Mouse (Mus musculus) forebrain, embryonic 14.5 days (tissue): ENCODE results near the gene Gm15155. TPM values are rescaled to one million over a fixed set of nuclear protein-coding genes. Genes with fewer than 3 reads are reported as not detected.
"Not testable (repeated sequence)": the region's sequence is repeated elsewhere in the genome, so short reads cannot be mapped to it uniquely, and the experiment has no call there.

Source experiments
- ATAC-seq: fragments of 200-750 bp; cut with Nextera tagmentation; 2 replicates; pipeline ENCODE4 v1.8.0; 2017; ENCODE audit warnings: mild to moderate bottlenecking, moderate library complexity
- DNase-seq: peaks from one replicate; pipeline ENCODE4 v3.0.0-alpha.2; 2015; ENCODE audit warnings: low spot score
- H3K27ac ChIP-seq: fragments of 300-500 bp; sonication (generic); 2 replicates; pipeline ENCODE4 v1.5.1; 2014; ENCODE audit warnings: low read depth, mild to moderate bottlenecking, control low read depth, low read length, moderate library complexity
- H3K27me3 ChIP-seq: fragments of 300-500 bp; sonication (generic); replicated peaks from 2 replicates; pipeline ENCODE4 v1.6.1; 2014; ENCODE audit warnings: low read length, control low read depth, mixed read lengths; ENCODE audit not compliant: control insufficient read depth, insufficient read depth
- H3K36me3 ChIP-seq: fragments of 300-500 bp; sonication (generic); 2 replicates; pipeline ENCODE4 v1.6.1; 2014; ENCODE audit warnings: low read length, control low read depth; ENCODE audit not compliant: control insufficient read depth, insufficient read depth
- H3K4me1 ChIP-seq: fragments of 300-500 bp; sonication (generic); 2 replicates; pipeline ENCODE4 v1.6.1; 2014; ENCODE audit warnings: antibody characterized with exemption, low read length, control low read depth; ENCODE audit not compliant: control insufficient read depth, insufficient read depth
- H3K4me2 ChIP-seq: fragments of 300-500 bp; sonication (generic); 2 replicates; pipeline ENCODE4 v1.6.1; 2014; ENCODE audit warnings: mild to moderate bottlenecking, control low read depth, low read length
- H3K4me3 ChIP-seq: fragments of 300-500 bp; sonication (generic); 2 replicates; pipeline ENCODE4 v1.5.1; 2014; ENCODE audit warnings: low read depth, low read length, control low read depth
- H3K9ac ChIP-seq: fragments of 300-500 bp; sonication (generic); 2 replicates; pipeline ENCODE4 v1.6.1; 2014; ENCODE audit warnings: mild to moderate bottlenecking, low read length, control low read depth, moderate library complexity
- H3K9me3 ChIP-seq: fragments of 300-500 bp; sonication (generic); replicated peaks from 2 replicates; pipeline ENCODE4 v1.6.1; 2016; ENCODE audit warnings: low read length, control low read depth, mixed read lengths; ENCODE audit not compliant: control insufficient read depth
- WGBS: fragments of 180-500 bp; shearing (Covaris S2); extraction: QIAGEN DNeasy Blood & Tissue Kit; methylation state at CpG from one replicate; pipeline ENCODE4 v1.1.7; 2014; 5-methylcytosine and 5-hydroxymethylcytosine counted together
- polyA plus RNA-seq: library from polyadenylated mRNA; unstranded; fragments of >200 nt; fragmentation: Nextera tagmentation; extraction: Ambion mirVana; gene quantifications from 2 replicates; pipeline ENCODE4 v1.2.1, GENCODE M21; 2014

Gm15155 gene
- polyA plus RNA-seq, 1 experiment from 2014 or later: not detected

DNA sequence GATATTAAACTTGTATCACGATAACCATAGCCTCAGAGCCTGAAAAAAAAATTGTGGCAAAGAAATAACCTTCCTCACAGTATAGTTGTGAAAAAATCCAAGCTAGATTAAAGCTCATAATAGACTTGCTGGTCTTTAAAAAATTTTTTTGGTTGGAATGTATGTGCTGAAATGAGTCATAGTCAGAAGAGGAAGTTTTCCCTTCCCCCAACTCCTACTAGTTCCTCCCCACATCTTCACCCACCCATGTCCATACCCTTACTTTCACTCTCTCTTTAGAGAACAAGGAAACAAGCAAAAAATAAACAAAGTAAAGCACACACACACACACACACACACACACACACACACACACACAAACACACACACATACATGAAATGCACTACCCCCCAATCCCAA, 103.8 kb downstream of the Gm15155 start:
- no peaks in the 10 kb centered on the region for H3K27me3 ChIP-seq
- H3K9ac ChIP-seq: no peak overlapping the region
- H3K36me3 ChIP-seq: no peaks in the 10 kb centered on the region
- DNase-seq: no peak
- no peaks in the 10 kb centered on the region for H3K9me3 ChIP-seq
- H3K4me2 ChIP-seq: no peak overlapping the region
- no peak overlapping the region for H3K27ac ChIP-seq
- WGBS: 67% methylated on average over 1 of the region's 1 CpGs
- no peak for ATAC-seq
- no peak overlapping the region for H3K4me3 ChIP-seq
- no peaks in the 10 kb centered on the region for H3K4me1 ChIP-seq

DNA sequence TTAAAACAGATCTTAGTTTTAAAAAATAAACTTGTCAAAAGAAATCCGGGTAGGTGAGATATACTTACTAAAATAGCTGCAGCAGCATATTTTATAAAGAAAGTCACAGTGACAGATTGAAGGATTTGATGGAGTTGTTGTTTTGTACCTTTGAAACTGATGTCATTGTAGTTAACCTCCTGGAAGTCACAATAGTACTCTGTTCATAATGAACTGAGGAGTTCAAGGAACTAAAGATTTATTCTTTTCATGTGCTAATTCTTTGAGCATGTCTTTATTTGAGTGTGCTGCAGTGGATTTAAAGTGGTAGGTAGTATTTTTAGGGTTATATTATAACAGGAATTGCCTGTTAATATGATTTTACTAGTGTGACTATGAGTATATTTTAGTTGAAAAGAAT, 263.6 kb downstream of the Gm15155 start:
- Histone ChIP-seq H3K27me3 (no peaks in the 10 kb centered on the region), H3K4me2 (no peak overlapping the region), H3K36me3 (no peaks in the 10 kb centered on the region), H3K9ac (no peak overlapping the region), H3K9me3 (no peaks in the 10 kb centered on the region), H3K27ac (no peak overlapping the region), H3K4me3 (no peak overlapping the region), H3K4me1 (no peaks in the 10 kb centered on the region)
- ATAC-seq (no peak), DNase-seq (peak; percentile 8)
- 30% methylated on average over 1 of the region's 1 CpGs for whole genome bisulfite sequencing

DNA sequence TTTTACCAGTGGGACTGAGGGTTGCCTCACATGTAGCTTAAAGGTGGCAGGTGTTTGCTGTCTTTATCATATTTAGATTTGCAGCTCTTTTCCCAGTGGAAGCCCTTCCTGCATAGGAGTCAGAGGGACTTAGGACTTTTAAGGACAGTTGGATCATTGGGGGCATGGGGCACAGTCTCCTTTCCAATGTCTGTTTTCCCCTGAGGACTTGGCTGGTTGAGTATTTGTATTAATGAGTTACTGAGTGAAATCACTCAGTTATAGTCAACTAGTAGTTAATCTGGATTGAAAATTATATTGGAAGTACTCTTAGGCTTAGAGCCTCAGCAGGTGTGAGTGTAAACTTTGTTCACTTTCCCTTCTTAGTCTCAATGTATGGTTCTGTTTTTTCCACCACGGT, 275.5 kb downstream of the Gm15155 start:
- Histone ChIP-seq H3K27me3 (no peaks in the 10 kb centered on the region), H3K4me3 (no peak overlapping the region), H3K36me3 (no peaks in the 10 kb centered on the region), H3K27ac (no peak overlapping the region), H3K9me3 (no peaks in the 10 kb centered on the region), H3K4me2 (no peak overlapping the region), H3K4me1 (no peaks in the 10 kb centered on the region), H3K9ac (no peak overlapping the region)
- ATAC-seq: no peak
- no peak for DNase-seq
- 88% methylated on average over 1 of the region's 1 CpGs for WGBS

DNA sequence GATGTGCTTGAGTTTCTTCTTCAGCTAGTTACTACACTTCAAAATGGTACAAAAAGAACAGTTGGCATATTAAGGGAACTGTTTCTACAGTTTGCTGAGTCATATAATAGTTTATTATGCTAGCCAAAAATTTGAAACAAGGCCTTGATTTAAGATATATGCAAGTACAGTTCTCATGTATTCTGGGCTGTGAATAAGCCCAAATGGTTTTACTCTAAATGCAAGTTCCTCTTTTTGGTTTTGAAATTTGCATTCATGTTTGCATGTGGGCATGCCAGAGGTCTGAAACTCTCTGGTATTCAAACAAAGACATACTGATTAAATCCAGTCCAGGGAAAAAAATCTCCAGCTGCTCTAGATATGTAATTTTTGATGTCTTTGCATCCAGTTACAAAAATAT, 277.2 kb downstream of the Gm15155 start:
- Histone ChIP-seq H3K27me3 (no peaks in the 10 kb centered on the region), H3K9ac (no peak overlapping the region)
- no peak for ATAC-seq

DNA sequence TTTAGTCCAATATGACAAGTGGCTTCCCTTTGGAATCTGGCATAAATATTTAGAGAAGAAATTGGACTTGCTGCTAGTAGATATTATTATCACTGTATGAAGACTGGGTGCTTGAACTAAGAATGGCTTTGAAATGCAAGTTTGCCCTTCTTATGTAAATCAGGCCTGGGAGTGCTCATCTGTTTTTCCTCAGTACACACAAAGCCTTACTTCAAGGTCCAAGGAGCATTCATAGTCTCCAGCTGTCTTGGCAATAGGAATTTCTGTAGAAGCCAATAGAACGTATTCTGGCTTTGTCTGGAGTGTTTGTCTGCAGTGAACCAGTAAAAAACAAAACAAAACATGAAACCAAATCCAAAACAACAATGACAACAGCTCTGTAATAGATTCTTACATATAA, 278.6 kb downstream of the Gm15155 start:
- no peaks in the 10 kb centered on the region for H3K9me3 ChIP-seq
- no peak for ATAC-seq
- H3K27ac ChIP-seq: no peak overlapping the region
- no peak overlapping the region for H3K9ac ChIP-seq
- no peaks in the 10 kb centered on the region for H3K27me3 ChIP-seq
- H3K4me1 ChIP-seq: no peaks in the 10 kb centered on the region
- H3K4me2 ChIP-seq: no peak overlapping the region
- 17% methylated on average over 1 of the region's 1 CpGs for WGBS
- H3K4me3 ChIP-seq: no peak overlapping the region
- DNase-seq: peak; percentile 7
- H3K36me3 ChIP-seq: no peaks in the 10 kb centered on the region

More for the DNA sequence above, 277.2 kb downstream of the Gm15155 start:
- H3K27ac ChIP-seq: no peak overlapping the region
- no peak overlapping the region for H3K4me2 ChIP-seq
- H3K36me3 ChIP-seq: no peaks in the 10 kb centered on the region
- no peaks in the 10 kb centered on the region for H3K9me3 ChIP-seq
- DNase-seq: no peak
- no peaks in the 10 kb centered on the region for H3K4me1 ChIP-seq
- H3K4me3 ChIP-seq: no peak overlapping the region

DNA sequence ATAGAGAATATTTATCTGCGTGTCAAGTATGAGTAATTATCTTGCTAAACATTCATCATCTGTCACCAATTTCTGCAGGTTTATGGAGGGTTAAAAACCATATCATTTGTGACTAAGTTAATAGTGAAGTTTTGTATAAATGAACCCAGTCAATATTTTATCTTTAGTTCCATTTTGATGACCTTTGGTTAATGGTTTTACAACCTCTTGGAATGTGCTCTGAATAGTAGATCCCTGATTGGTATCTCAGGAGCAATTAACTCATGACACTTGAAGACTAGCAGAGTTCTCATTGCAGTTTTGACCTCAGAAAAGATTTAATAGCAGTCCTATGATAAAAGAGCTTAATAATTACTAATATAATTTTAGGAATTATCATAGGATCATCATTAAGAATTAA, 385.2 kb downstream of the Gm15155 start:
- H3K4me1 ChIP-seq: no peaks in the 10 kb centered on the region
- no peak overlapping the region for H3K4me2 ChIP-seq
- WGBS: 89% methylated on average over 1 of the region's 1 CpGs
- H3K36me3 ChIP-seq: no peaks in the 10 kb centered on the region
- H3K27ac ChIP-seq: no peak overlapping the region
- no peaks in the 10 kb centered on the region for H3K9me3 ChIP-seq
- H3K9ac ChIP-seq: no peak overlapping the region
- ATAC-seq (no peak), DNase-seq (no peak)
- H3K27me3 ChIP-seq: no peaks in the 10 kb centered on the region
- H3K4me3 ChIP-seq: no peak overlapping the region

DNA sequence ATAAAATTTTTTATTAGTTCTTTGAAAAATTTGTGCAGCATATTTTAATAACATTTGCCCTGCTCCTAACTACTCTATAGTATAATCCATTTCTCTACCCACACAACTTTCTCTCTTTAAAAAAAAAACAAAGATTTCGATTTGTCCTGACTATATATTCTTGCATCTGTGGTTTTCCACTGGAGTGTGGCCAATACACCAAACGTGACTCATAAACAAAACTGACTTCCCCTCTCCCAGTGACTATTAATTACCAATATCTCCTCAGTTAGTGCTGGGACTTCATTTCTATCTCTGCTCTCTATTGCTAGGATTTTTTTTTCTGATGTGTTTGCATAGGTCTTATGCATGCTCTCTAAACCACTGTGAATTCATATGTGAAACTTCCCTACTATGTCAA, 531.2 kb downstream of the Gm15155 start:
- ATAC-seq: no peak
- DNase-seq: no peak
- no peaks in the 10 kb centered on the region for H3K36me3 ChIP-seq
- 68% methylated on average over 2 of the region's 2 CpGs for WGBS
- H3K9ac ChIP-seq: no peak overlapping the region
- no peak overlapping the region for H3K4me2 ChIP-seq
- H3K27ac ChIP-seq: no peak overlapping the region
- H3K9me3 ChIP-seq: no peaks in the 10 kb centered on the region
- no peaks in the 10 kb centered on the region for H3K4me1 ChIP-seq
- H3K4me3 ChIP-seq: no peak overlapping the region
- H3K27me3 ChIP-seq: no peaks in the 10 kb centered on the region

DNA sequence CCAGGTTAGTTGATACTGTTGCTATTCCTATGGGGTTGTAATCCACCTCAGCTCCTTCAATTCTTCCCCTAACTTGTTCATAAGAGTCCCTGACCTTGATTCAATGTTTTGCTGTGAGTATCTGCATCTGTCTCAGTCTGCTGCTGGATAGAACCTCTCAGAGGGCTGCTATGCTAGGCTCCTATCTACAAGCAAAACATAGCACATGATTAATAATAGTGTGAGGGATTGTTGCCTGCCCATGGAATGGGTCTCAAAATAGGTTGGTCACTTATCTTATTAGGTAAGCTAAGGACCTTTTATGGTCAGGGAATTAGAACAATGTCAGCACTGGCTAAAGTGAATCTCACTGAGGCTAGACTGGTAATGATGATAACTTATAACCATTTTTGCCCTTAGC, 547.0 kb downstream of the Gm15155 start:
- Histone ChIP-seq H3K27me3 (no peaks in the 10 kb centered on the region), H3K4me2 (no peak overlapping the region), H3K36me3 (no peaks in the 10 kb centered on the region), H3K4me3 (no peak overlapping the region), H3K4me1 (no peaks in the 10 kb centered on the region), H3K27ac (no peak overlapping the region), H3K9ac (no peak overlapping the region), H3K9me3 (no peaks in the 10 kb centered on the region)
- no peak for DNase-seq
- no peak for ATAC-seq

DNA sequence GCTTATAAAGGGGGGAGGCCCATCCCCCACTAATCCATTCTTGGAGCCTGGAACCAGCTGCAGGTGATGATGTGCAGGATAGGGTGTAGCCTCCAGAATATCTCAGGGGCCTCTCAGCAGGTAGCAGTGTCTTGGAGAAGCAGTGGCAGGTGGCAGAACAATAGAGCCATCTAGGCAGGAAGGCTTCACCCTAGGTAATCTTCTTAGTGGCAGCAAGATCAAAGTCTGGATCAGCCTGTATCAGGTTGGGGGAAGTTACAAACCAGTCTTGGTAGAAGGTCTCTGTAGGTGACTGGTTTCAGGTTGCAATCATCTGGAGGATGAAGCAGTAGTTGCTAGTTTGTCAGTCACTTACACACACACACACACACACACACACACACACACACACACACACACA, 679.3 kb downstream of the Gm15155 start:
- not testable (repeated sequence) for H3K9ac ChIP-seq, H3K4me1 ChIP-seq, H3K36me3 ChIP-seq, H3K4me2 ChIP-seq, H3K4me3 ChIP-seq, H3K9me3 ChIP-seq, H3K27me3 ChIP-seq, H3K27ac ChIP-seq, DNase-seq, ATAC-seq
